Mouse (Mus musculus) heart, adult 8-10 months (tissue): ENCODE results near the gene Tjp1. TPM values are rescaled to one million over a fixed set of nuclear protein-coding genes. Genes with fewer than 3 reads are reported as not detected.

ENCODE experiments used
- total RNA-seq, 4 experiments: library from RNA; stranded (reverse); gene quantifications; 2 replicates each; pipeline ENCODE4 v1.2.4; 2022

Tjp1 gene
- total RNA-seq, 4 experiments from 2014 or later, result 82.4 to 101 (median 95.7) TPM

Other genes with a start within 250 kb of the Tjp1 start
- 10 to 100 TPM; 31.4 to 34.5 (median 32.2) TPM for gene Tarsl2, start 117.1 kb upstream of the Tjp1 start, total RNA-seq
- 10 to 100 TPM; 21.2 to 25.2 (median 21.8) TPM for gene Tm2d3, start 163.4 kb upstream of the Tjp1 start, total RNA-seq